Mouse (Mus musculus): ENCODE data around the gene Lrp10. TPM values are rescaled to one million over a fixed set of nuclear protein-coding genes. Genes with fewer than 3 reads are reported as not detected.

Lrp10 gene
- 100 to 1,000 TPM; 116 to 139 TPM for total RNA-seq (2021)
- 262 and 276 TPM in 2 replicates for polyA plus RNA-seq (2012; rRNA removed)
- long read RNA-seq, full-length matches to known transcripts = 208 of 244 reads
- long read RNA-seq, partial matches to known transcripts = 24 of 244 reads
- long read RNA-seq, other reads (novel, unspliced or antisense) = 12 of 244 reads

DNA sequence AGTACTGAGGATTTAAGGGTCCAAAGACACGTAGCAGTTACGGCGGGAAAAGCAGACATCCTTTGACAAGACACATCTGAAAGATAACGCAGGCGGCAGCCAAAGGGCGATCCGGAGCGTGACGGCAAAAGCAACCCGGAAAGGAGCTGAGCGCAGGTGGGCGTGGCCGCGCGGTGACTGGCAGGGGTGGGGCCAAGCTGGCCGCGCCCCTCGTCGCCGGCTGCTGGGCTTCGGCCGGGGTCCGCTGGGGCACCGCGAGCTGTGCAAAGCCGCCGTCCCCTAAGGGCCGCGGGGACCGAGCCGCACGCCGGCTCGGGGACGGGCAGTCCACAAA, at the start of gene Lrp10:
TSS of gene Lrp10 (plus strand) at position 179 of the 334 bp plus-strand sequence.
- peak; percentile 95 for DNase-seq

GRCm38 (mm10) chr14:54415241-54416020, 48.5 kb upstream of the Lrp10 start:
- DNase-seq = no peak

DNA sequence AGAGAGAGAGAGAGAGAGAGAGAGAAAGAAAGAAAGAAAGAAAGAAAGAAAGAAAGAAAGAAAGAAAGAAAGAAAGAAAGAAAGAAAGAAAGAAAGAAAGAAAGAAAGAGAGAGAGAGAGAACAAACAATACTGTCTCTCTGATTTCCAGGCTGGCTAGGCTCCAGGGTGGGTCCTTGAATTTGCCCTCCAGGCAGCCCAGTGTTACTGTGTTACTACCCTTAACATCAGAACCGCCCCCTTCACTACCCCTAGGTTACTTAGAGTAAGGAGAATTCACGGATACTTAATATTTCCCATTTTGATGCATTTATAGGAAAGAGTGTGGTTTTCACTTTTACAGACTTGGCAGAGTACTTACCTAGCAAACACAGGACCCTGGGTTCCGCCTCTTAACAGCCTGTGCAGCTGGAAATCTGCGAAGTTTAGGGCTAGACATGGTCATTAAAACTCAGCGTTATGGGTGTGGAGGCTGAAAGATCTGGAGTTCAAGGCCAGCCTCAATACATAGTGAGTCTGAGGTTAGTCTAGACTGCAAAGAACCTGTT, 47.6 kb upstream of the Lrp10 start:
- DNase-seq = no peak

- DNase-seq = no peak
These were observed 47.1 kb upstream of the Lrp10 start for GRCm38 (mm10) chr14:54416830-54417229.

DNA sequence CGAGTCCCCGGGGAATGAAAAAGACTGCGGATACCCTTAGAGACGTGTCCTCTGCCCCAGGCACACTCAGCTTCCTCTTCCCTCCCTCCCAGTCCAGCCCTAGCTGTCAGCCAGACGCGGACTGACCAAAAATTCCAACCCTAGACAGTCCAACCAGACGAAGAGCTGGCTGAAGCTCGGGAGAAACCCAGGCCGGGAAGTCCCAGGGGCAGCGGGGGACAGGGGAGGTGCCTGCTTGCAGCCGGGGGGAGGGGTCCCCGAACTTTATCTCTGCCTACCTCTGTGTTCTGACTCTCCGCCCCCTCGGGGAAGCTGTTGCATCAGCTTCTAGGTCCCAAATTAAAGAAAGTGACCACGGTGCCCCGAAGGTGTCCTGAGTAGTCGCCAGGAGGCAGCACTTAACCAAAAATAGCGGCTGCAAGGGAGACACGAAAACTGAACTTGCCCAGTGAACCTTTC, 46.3 kb upstream of the Lrp10 start, which contains the start of gene Slc7a7:
TSS of gene Slc7a7 (minus strand) at position 158 of the 459 bp plus-strand sequence.
- no peak for DNase-seq

DNA sequence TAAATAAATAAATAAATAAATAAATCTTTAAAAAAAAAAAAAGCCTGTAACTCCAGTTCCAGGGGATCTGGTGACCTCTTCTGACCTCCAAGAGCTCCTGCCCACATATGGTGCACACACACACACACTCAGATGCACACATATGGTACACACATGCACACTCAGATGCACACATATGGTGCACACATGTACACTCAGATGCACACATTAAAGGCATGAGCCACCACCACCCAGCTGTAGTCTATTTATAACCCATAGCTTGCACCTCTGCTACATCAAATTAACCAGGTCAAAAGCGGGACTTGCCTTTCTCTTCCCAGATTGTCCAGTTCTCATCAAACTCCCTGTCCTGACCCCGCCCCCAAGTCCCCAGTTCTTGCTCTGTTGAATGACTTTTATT, 42.9 kb upstream of the Lrp10 start:
- DNase-seq = peak; percentile 15

GRCm38 (mm10) chr14:54423406-54423805, 40.5 kb upstream of the Lrp10 start:
- DNase-seq = peak; percentile 32

GRCm38 (mm10) chr14:54424634-54425033, 39.3 kb upstream of the Lrp10 start:
- DNase-seq = no peak

- DNase-seq = peak; percentile 0
These were observed 38.4 kb upstream of the Lrp10 start for GRCm38 (mm10) chr14:54425540-54425939.

GRCm38 (mm10) chr14:54426003-54426688, 37.8 kb upstream of the Lrp10 start:
- no peak for DNase-seq

GRCm38 (mm10) chr14:54426689-54427398, 37.1 kb upstream of the Lrp10 start, which contains the start of gene Mrpl52:
TSS of gene Mrpl52 (plus strand) at chr14:54426909.
- peak; percentile 95 for DNase-seq

- DNase-seq = no peak
These were observed 36.2 kb upstream of the Lrp10 start for GRCm38 (mm10) chr14:54427696-54428095.

DNA sequence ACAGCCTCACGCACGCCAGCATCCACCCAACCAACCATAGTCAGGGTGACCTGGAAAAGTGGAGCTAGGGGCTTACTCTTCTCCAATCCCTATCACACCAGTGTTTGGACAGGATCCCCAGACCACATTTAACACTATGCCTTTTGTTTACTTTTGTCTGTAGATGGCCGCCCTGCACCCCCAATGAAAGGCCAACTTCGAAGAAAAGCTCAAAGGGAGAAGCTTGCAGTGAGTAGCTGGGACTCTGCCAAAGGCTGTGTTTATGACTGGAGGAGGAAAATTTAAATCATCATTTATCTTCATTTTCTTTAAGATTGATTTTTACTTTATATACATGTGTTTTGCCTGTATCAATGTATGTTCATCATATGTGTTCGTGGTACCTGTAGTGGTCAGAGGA, 35.5 kb upstream of the Lrp10 start:
- no peak for DNase-seq

GRCm38 (mm10) chr14:54429332-54430093, 34.4 kb upstream of the Lrp10 start:
- no peak for DNase-seq

GRCm38 (mm10) chr14:54430406-54431145, 33.4 kb upstream of the Lrp10 start:
- peak; percentile 46 for DNase-seq

DNA sequence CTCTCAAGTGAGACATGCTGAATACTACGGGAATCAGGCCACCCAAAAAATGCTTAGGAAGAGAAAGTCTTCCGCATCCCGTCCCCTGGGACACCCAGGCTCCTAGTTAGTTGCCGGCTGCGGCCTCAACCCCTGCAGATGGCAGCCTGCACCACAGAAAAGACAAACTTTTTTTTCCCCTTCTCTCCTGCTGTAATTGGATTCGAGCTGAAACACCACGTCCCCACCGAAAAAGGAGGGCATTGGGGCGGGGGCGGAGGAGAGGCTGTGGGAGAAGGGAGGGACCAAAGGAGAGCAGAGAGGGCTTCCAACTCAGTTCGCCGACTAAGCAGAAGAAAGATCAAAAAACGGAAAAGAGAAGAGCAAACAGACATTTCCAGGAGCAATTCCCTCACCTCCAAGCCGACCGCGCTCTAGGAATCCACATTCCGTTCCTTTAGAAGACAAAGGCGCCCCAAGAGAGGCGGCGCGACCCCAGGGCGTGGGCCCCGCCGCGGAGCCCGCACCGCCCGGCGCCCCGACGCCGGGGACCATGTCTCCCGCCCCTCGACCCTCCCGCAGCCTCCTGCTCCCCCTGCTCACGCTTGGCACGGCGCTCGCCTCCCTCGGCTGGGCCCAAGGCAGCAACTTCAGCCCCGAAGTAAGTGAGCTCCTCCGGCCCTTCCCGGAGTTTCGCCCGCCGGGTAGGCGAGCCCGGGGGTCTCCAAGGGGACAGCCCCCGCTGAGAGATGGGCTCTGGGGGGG, 32.4 kb upstream of the Lrp10 start, which contains the start of gene Mmp14:
TSS of gene Mmp14 (plus strand) at position 279 of the 744 bp plus-strand sequence.
- peak; percentile 85 for DNase-seq

DNA sequence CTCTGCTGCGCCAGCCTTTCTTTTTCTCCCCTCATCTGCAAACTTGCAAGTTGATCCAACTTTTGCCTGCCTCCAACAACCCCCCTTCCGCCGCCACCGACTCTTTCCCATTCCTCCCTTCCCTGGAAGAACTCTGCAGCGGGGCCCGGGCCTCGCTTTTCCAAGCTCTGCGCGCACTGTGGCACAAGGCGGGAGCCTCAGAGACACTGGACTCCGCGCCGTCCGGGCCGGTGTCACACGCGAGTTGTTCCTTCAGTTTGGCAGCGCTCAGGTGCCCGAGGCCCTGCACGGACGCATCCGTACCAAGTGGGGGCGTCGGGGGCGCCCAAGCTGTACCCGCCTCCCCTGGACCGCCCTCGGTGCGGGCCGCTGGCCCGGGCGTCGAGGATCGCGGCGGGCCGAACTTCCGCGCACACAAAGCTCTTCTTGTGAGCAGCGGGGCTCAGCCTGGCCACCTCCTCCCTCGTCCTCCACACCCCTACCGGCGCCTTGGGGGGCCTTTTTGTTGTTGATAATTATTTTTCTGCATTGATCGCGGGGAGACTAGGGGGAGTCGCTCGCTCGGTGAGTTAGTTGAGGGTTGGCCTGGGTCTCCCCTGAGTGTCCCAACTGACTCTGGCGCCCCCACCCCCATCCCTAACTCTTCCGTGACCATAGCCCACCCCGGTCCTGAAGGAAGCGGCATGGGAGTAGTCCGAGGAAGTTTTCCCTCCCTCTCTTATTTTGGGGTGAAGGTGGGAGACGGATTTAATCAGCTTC, 31.7 kb upstream of the Lrp10 start:
- DNase-seq = peak; percentile 75

Measured in adrenal gland, adult 2 months (tissue).